Mouse (Mus musculus) spleen, adult 2 months (tissue): ENCODE data around the gene Prkn.

Source experiments
- CTCF ChIP-seq: fragments of 200-500 bp; IDR thresholded peaks from 2 replicates; pipeline ENCODE4 v1.5.1; 2011; ENCODE audit warnings: mild to moderate bottlenecking, inconsistent platforms; ENCODE audit not compliant: insufficient read depth, insufficient read length, insufficient replicate concordance; ENCODE audit errors: extremely low read depth
- POLR2A ChIP-seq: fragments of 200-500 bp; IDR thresholded peaks from 2 replicates; pipeline ENCODE4 v1.6.1; 2011; ENCODE audit warnings: low read depth, low read length, inconsistent platforms

DNA sequence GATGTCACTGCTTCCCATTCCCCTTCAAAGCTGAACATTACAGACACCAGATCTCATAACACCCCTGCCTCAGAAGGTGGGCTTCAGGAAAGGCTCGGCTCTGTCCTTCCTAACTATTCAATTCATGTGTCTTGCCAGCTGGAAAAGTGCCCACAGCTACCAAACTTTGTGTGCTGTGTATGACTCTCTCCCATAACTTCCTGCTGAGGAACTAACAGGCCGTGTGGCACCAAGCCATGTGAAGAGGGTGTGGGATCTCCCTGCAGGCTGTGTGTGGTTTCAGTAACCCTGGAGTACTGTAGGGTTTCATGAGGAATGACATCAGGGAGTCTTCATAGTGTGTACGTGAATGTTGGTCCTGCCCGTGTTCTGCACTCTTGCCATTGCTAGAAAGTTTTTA, 871.9 kb downstream of the Prkn start:
- TF ChIP-seq POLR2A: no peak
- TF ChIP-seq CTCF: no peak
